Mouse (Mus musculus) megakaryocyte, embryonic 14.5 days (primary cell): ENCODE measurements at regions not wholly inside any gene's neighbourhood (a gene's known extent, or its start where the extent isn't known, plus 50 kb on each side); places are given as distances from the start of the nearest gene placed in this dataset.
"Not testable (repeated sequence)": the region's sequence is repeated elsewhere in the genome, so short reads cannot be mapped to it uniquely, and the experiment has no call there.

Source experiments
- H3K27me3 ChIP-seq: replicated peaks from 2 replicates; pipeline ENCODE3; 2012; ENCODE audit warnings: inconsistent platforms
- H3K36me3 ChIP-seq: replicated peaks from 2 replicates; pipeline ENCODE3; 2012; ENCODE audit warnings: low read length, inconsistent platforms, mixed read lengths
- H3K4me1 ChIP-seq: 2 replicates; pipeline ENCODE4 v1.6.1; 2012; ENCODE audit warnings: inconsistent platforms
- H3K4me3 ChIP-seq: replicated peaks from 2 replicates; pipeline ENCODE3; 2012; ENCODE audit warnings: moderate library complexity, mild to moderate bottlenecking, inconsistent platforms
- H3K9me3 ChIP-seq: 2 replicates; pipeline ENCODE4 v1.6.1; 2012; ENCODE audit warnings: inconsistent platforms
- FLI1 ChIP-seq: IDR thresholded peaks from 2 replicates; pipeline ENCODE4 v1.6.1; 2012; ENCODE audit warnings: low read length, inconsistent platforms, mixed read lengths
- GATA1 ChIP-seq: IDR thresholded peaks from 3 replicates; pipeline ENCODE4 v1.6.1; 2012; ENCODE audit warnings: mixed read lengths, low read length, inconsistent platforms, borderline replicate concordance

DNA sequence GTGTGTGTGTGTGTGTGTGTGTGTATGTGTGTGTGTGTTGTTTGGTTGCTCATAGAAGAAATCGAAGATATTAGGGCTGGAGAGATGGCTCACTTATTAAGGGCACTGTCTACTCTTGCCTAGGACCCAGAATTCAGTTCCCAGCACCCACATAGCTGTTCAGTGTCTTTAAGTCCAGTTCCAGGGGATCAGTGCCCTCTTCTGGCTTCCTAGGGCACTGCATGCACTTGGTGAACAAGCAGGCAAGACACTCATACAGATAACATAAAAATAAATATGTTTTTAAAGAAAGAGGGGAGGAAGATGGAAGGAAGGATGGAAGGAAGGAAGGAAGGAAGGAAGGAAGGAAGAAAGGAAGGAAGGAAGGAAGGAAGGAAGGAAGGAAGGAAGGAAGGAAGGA lies 284.9 kb downstream of the Tox3 start:
- Histone ChIP-seq H3K4me1 (no peaks in the 10 kb centered on the region), H3K9me3 (peaks cover 27% of the 10 kb centered on the region), H3K4me3 (no peak overlapping the region), H3K36me3 (no peaks in the 10 kb centered on the region), H3K27me3 (no peaks in the 10 kb centered on the region)
- TF ChIP-seq GATA1 = no peak
- no peak for TF ChIP-seq FLI1

- H3K4me1 ChIP-seq = no peaks in the 10 kb centered on the region
- TF ChIP-seq FLI1 (no peak), GATA1 (no peak)
- peaks cover 30% of the 10 kb centered on the region for H3K9me3 ChIP-seq
- no peaks in the 10 kb centered on the region for H3K27me3 ChIP-seq
- no peaks in the 10 kb centered on the region for H3K36me3 ChIP-seq
- no peak overlapping the region for H3K4me3 ChIP-seq
These were observed 289.4 kb downstream of the Tox3 start for GRCm38 (mm10) chr8:90058631-90059166.

- Histone ChIP-seq H3K27me3 (no peaks in the 10 kb centered on the region), H3K4me1 (no peaks in the 10 kb centered on the region), H3K4me3 (no peak overlapping the region), H3K36me3 (no peaks in the 10 kb centered on the region), H3K9me3 (peaks cover 28% of the 10 kb centered on the region)
- TF ChIP-seq FLI1 (no peak), GATA1 (no peak)
These were observed 291.8 kb downstream of the Tox3 start for GRCm38 (mm10) chr8:90056331-90056730.

DNA sequence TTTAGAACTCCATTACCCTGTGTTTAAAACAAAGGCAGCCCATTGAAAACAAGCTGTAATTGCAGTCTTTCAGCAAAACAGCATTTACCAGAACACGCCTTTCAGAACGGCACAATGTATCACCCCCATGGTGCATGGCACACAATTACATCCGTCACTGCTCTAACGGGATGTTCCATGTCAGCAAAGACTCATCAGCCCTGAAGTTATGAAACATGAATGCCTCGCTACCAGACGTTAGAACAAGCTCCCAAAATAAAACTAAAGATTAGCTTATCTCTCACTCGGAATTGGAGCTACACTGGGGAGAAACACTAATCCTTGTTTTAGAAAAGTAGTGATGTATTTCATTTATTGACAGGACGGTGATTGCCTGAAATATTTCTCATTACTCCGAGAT lies 301.4 kb downstream of the Tox3 start:
- no peak overlapping the region for H3K4me3 ChIP-seq
- H3K4me1 ChIP-seq = no peaks in the 10 kb centered on the region
- H3K9me3 ChIP-seq = peaks cover 11% of the 10 kb centered on the region
- H3K27me3 ChIP-seq = no peaks in the 10 kb centered on the region
- H3K36me3 ChIP-seq = no peaks in the 10 kb centered on the region
- TF ChIP-seq FLI1 (no peak), GATA1 (no peak)

DNA sequence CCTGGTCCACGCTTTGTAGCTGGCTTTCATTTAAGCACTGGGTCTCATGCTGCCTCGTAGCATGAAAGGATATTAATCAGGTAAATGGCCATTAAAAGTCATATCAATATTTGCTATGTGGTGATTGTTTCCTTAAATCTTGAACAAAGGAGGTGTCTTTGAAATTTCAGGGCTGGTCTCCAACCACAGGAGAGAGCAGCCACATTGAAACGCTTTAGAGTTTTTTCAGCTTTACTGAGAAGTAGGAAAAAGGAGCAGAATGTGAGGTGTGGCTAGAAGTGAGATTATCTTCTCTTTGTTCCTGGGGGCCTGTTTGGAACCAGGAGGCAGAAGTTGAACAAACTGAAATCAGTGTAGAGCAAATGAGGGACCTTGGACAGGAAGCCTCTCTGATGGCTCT lies 311.7 kb downstream of the Tox3 start:
- H3K4me3 ChIP-seq = no peak overlapping the region
- TF ChIP-seq FLI1 (no peak), GATA1 (no peak)
- H3K4me1 ChIP-seq = no peaks in the 10 kb centered on the region
- H3K27me3 ChIP-seq = no peaks in the 10 kb centered on the region
- no peaks in the 10 kb centered on the region for H3K36me3 ChIP-seq
- H3K9me3 ChIP-seq = peaks cover 11% of the 10 kb centered on the region

DNA sequence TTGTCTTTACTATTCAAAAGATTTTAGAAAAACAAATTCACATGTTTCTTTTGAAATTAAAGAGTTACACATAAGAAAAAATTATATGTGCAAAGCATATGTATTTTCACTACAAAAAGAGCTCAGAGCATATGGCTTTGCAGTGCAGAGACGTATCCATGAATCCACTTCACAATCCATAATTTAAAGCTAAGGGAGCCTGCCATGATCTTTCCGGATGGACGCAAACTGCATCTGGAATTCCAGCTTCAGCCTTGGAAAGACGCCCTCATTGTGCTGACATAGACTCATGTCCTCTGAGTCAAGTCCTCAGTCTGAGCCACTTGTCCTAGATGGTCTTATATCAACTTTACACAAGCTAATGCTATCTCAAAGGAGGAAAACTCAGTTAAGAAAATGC lies 315.6 kb downstream of the Tox3 start:
- H3K4me1 ChIP-seq = no peaks in the 10 kb centered on the region
- peaks cover 13% of the 10 kb centered on the region for H3K9me3 ChIP-seq
- no peaks in the 10 kb centered on the region for H3K27me3 ChIP-seq
- H3K36me3 ChIP-seq = no peaks in the 10 kb centered on the region
- no peak overlapping the region for H3K4me3 ChIP-seq
- no peak for TF ChIP-seq FLI1
- no peak for TF ChIP-seq GATA1

DNA sequence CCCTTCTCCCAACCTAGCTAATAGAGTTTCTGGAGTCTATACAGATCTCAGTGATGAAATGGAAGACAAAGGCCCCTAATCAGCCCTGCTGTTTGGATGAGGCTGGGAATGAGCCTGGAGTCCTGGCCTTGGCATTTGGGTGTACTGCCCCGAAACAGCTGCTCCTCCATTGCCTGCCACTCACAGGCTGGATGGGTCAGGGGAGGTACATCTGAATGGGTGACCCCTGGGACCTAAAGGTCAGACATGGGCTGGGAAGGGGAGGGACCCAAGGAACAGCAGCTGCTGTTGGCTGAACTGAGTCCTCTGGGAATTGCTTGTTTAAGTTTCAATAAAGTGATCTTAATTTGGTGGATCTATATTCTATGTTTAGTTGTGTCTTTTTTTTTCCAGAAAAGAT lies 316.9 kb downstream of the Tox3 start:
- peaks cover 10% of the 10 kb centered on the region for H3K9me3 ChIP-seq
- H3K36me3 ChIP-seq = no peaks in the 10 kb centered on the region
- TF ChIP-seq GATA1 (no peak), FLI1 (no peak)
- no peaks in the 10 kb centered on the region for H3K27me3 ChIP-seq
- H3K4me3 ChIP-seq = no peak overlapping the region
- H3K4me1 ChIP-seq = no peaks in the 10 kb centered on the region

DNA sequence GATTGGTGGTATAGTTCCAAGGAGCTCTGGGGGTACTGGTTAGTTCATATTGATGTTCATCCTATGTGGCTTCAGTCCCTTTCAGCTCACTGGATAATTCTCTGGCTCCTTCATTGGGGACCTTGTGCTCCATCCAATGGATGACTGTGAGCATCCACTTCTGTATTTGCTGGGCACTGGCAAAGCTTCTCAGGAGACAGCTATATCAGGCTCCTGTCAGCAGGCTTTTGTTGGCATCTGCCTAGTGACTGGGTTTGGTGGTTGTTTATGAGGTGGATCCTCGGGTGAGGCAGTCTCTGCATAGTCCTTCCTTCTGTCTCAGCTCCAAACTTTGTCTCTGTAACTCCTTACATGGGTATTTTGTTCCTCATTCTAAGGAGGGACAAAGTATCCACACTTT lies 330.2 kb downstream of the Tox3 start:
- H3K9me3 ChIP-seq = peaks cover 19% of the 10 kb centered on the region
- H3K36me3 ChIP-seq, H3K4me3 ChIP-seq, H3K27me3 ChIP-seq, H3K4me1 ChIP-seq: not testable (repeated sequence)

DNA sequence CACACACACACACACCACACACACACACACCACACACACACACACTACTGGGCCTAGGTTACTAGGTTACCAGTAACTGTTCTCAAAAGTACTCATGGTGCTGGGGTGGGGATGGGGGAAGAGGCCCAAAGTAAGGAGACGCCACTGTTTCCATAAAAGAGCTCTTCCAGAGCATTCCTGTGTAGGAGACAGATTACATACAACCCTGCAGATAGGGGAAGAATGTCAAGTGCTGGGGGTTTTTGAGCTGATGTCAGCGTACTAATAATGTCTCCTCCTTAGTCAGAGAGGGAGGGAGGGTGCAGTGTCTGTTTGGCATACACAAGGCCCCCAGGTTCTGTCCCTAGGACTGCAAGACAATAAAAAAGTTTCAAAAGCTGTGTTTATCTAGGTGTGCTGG lies 334.4 kb downstream of the Tox3 start:
- no peak for TF ChIP-seq FLI1
- no peaks in the 10 kb centered on the region for H3K4me1 ChIP-seq

GRCm38 (mm10) chr8:90011682-90012409 lies 336.3 kb downstream of the Tox3 start:
- Histone ChIP-seq H3K4me1 (no peaks in the 10 kb centered on the region), H3K36me3 (no peaks in the 10 kb centered on the region), H3K9me3 (peaks cover 17% of the 10 kb centered on the region), H3K27me3 (no peaks in the 10 kb centered on the region), H3K4me3 (no peak overlapping the region)
- TF ChIP-seq GATA1 (no peak), FLI1 (no peak)

More for the DNA sequence above, 334.4 kb downstream of the Tox3 start:
- H3K4me3 ChIP-seq = no peak overlapping the region
- no peaks in the 10 kb centered on the region for H3K27me3 ChIP-seq
- H3K36me3 ChIP-seq = no peaks in the 10 kb centered on the region
- peaks cover 17% of the 10 kb centered on the region for H3K9me3 ChIP-seq

GRCm38 (mm10) chr8:90009431-90009830 lies 338.7 kb downstream of the Tox3 start:
- Histone ChIP-seq H3K36me3 (no peaks in the 10 kb centered on the region), H3K27me3 (no peaks in the 10 kb centered on the region), H3K4me3 (no peak overlapping the region), H3K4me1 (no peaks in the 10 kb centered on the region), H3K9me3 (peaks cover 13% of the 10 kb centered on the region)
- TF ChIP-seq GATA1 (no peak), FLI1 (no peak)
